Mouse (Mus musculus): ENCODE measurements around the gene Scrn2.

DNA sequence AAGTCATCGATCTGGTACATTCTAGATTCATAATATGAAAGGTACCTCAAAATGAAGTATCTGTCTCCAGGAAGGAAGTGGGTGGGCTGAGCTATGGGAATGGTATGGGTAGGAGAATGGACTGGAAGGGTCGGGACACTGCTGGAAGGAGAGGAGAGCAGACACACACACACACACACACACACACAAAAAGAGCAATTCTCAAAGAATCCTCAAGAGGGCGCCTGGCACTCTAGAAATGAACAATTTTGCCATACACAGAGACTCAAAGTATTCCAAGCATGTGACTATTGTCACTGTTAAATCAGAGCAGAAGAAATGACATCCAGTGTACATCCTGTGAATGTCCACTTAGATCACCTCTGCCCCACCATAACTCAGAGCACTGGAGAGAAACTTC, 42.8 kb downstream of the Scrn2 start:
- TF ChIP-seq CTCF (IDR thresholded peaks at IDR 0.05) (peak; percentile 73), EP300 (IDR thresholded peaks at IDR 0.05; ENCODE audit: insufficient read depth, low read depth, low read length) (no peak)

All from heart, adult 2 months (tissue).